Mouse (Mus musculus) thymus, adult 2 months (tissue): Measurements from ENCODE around the gene Fbxo6.

ENCODE experiments used
- CTCF ChIP-seq: fragments of 200-500 bp; IDR thresholded peaks from 2 replicates; pipeline ENCODE4 v1.5.1; 2012; ENCODE audit warnings: mild to moderate bottlenecking, control low read depth, low read length, moderate library complexity, borderline replicate concordance; ENCODE audit not compliant: control insufficient read depth, poor library complexity, insufficient read depth; ENCODE audit errors: extremely low read depth
- POLR2A ChIP-seq: fragments of 200-500 bp; IDR thresholded peaks from 2 replicates; pipeline ENCODE4 v1.6.1; 2012; ENCODE audit warnings: mild to moderate bottlenecking, low read length, control low read depth, moderate library complexity; ENCODE audit not compliant: control insufficient read depth, poor library complexity, insufficient read depth; ENCODE audit errors: extremely low read depth

DNA sequence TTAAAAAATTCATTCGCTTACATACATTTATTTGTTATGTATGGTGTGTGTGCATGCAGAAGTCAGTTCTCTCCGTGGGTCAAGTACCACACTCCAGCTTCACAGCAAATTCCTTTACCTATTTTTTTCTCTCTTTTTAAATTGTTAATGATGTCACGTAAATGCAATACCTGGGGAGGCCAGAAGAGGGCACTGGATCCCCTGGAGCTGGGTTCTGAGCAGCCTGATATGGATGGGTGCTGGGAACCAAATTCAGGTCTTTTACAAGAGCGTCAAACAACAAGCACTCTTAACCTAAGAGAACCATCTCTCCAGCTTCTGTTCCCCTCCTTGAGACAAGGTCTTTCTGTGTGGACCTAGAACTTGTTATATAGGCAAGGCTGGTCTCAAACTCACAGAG is 35.3 kb downstream of the Fbxo6 start:
- TF ChIP-seq CTCF (no peak), POLR2A (no peak)
